Mouse (Mus musculus) midbrain, embryonic 11.5 days (tissue): Measurements from ENCODE around the gene Teddm2. TPM values are rescaled to one million over a fixed set of nuclear protein-coding genes. Genes with fewer than 3 reads are reported as not detected.
A peak's percentile ranks its signal among the peaks of the same experiment; 100 is the strongest.
"Not testable (repeated sequence)": the region's sequence is repeated elsewhere in the genome, so short reads cannot be mapped to it uniquely, and the experiment has no call there.

Source experiments
- ATAC-seq: fragments of 200-750 bp; cut with Nextera tagmentation; 2 replicates; pipeline ENCODE4 v1.8.0; 2017; ENCODE audit warnings: moderate TSS enrichment, moderate library complexity; ENCODE audit not compliant: low FRiP score
- DNase-seq: peaks from one replicate; pipeline ENCODE4 v3.0.0; 2015; ENCODE audit warnings: low spot score; ENCODE audit errors: missing footprints
- H3K27ac ChIP-seq: fragments of 300-500 bp; sonication (generic); 2 replicates; pipeline ENCODE4 v1.5.1; 2014; ENCODE audit warnings: low read depth, low read length
- H3K27me3 ChIP-seq: fragments of 300-500 bp; sonication (generic); 2 replicates; pipeline ENCODE4 v1.6.1; 2014; ENCODE audit warnings: mild to moderate bottlenecking, low read length, moderate library complexity, mixed read lengths; ENCODE audit not compliant: control insufficient read depth, insufficient read depth
- H3K36me3 ChIP-seq: fragments of 300-500 bp; sonication (generic); 2 replicates; pipeline ENCODE4 v1.6.1; 2014; ENCODE audit warnings: mild to moderate bottlenecking, low read length, moderate library complexity, mixed read lengths; ENCODE audit not compliant: control insufficient read depth, insufficient read depth
- H3K4me1 ChIP-seq: fragments of 300-500 bp; sonication (generic); 2 replicates; pipeline ENCODE4 v1.6.1; 2014; ENCODE audit warnings: low read length; ENCODE audit not compliant: control insufficient read depth, insufficient read depth
- H3K4me2 ChIP-seq: fragments of 300-500 bp; sonication (generic); 2 replicates; pipeline ENCODE4 v1.6.1; 2014; ENCODE audit warnings: mild to moderate bottlenecking, moderate library complexity
- H3K4me3 ChIP-seq: fragments of 300-500 bp; sonication (generic); 2 replicates; pipeline ENCODE4 v1.5.1; 2014; ENCODE audit warnings: low read depth, low read length
- H3K9ac ChIP-seq: fragments of 300-500 bp; sonication (generic); 2 replicates; pipeline ENCODE4 v1.6.1; 2014; ENCODE audit warnings: low read length
- H3K9me3 ChIP-seq: fragments of 300-500 bp; sonication (generic); 2 replicates; pipeline ENCODE4 v1.6.1; 2016; ENCODE audit warnings: low read length; ENCODE audit not compliant: control insufficient read depth
- WGBS: fragments of 180-500 bp; shearing (Covaris S2); extraction: QIAGEN DNeasy Blood & Tissue Kit; methylation state at CpG from one replicate; pipeline ENCODE4 v1.1.7; 2014; 5-methylcytosine and 5-hydroxymethylcytosine counted together
- polyA plus RNA-seq: library from polyadenylated mRNA; unstranded; fragments of >200 nt; fragmentation: Nextera tagmentation; extraction: Ambion mirVana; gene quantifications from 2 replicates; pipeline ENCODE4 v1.2.1, GENCODE M21; 2014

Teddm2 gene
- polyA plus RNA-seq, 1 experiment from 2014 or later, result 0.48 TPM

GRCm38 (mm10) chr1:153874045-153874444 is 26.0 kb downstream of the Teddm2 start, which contains the start of gene Teddm1b:
Gene Teddm1b (plus strand): TSS chr1:153874345.
- WGBS, result 89% methylated on average over 6 of the region's 6 CpGs

DNA sequence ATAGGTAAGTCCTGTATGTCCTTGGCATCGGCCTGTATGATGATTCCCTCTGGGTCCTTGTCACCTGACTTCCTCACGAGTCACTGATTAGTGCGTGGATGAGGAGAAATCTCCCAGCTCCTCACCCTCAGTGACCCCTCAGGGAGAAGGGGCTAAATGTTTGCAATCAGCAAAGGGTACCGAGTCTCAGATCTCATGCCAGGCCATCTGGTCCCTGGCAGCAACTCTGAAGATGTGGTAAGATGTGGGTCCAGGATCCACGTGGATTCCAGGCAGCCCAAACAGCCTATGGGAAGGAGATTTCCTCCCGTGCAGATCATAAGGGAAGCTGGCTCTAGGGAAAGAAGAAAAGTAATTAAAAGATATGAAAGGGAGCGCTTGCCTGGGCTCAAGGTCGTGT is 44.1 kb downstream of the Teddm2 start:
- H3K36me3 ChIP-seq, result no peaks in the 10 kb centered on the region
- DNase-seq, result no peak
- H3K27ac ChIP-seq, result no peak overlapping the region
- no peaks in the 10 kb centered on the region for H3K9me3 ChIP-seq
- H3K4me2 ChIP-seq, result no peak overlapping the region
- no peak overlapping the region for H3K9ac ChIP-seq
- no peaks in the 10 kb centered on the region for H3K4me1 ChIP-seq
- no peak overlapping the region for H3K4me3 ChIP-seq
- ATAC-seq, result no peak
- H3K27me3 ChIP-seq, result no peaks in the 10 kb centered on the region
- WGBS, result 86% methylated on average over 8 of the region's 8 CpGs

More at GRCm38 (mm10) chr1:153874045-153874444, 26.0 kb downstream of the Teddm2 start, which contains the start of gene Teddm1b:
- H3K4me2 ChIP-seq, result no peak within 1 kb of the TSS
- no peaks in the 10 kb centered on the region for H3K36me3 ChIP-seq
- ATAC-seq, result no peak
- no peaks in the 10 kb centered on the region for H3K9me3 ChIP-seq
- H3K4me3 ChIP-seq, result no peak within 1 kb of the TSS
- no peak within 1 kb of the TSS for H3K27ac ChIP-seq
- no peak within 1 kb of the TSS for H3K9ac ChIP-seq
- H3K27me3 ChIP-seq, result no peaks in the 10 kb centered on the region
- no peak for DNase-seq
- no peaks in the 10 kb centered on the region for H3K4me1 ChIP-seq

- H3K4me2 ChIP-seq, H3K4me3 ChIP-seq, H3K9me3 ChIP-seq, H3K9ac ChIP-seq, H3K4me1 ChIP-seq, DNase-seq, H3K27ac ChIP-seq, ATAC-seq, H3K27me3 ChIP-seq, H3K36me3 ChIP-seq: not testable (repeated sequence)
- 75% methylated on average over 7 of the region's 7 CpGs for WGBS
Observed at GRCm38 (mm10) chr1:153852696-153853095, 47.3 kb downstream of the Teddm2 start.

DNA sequence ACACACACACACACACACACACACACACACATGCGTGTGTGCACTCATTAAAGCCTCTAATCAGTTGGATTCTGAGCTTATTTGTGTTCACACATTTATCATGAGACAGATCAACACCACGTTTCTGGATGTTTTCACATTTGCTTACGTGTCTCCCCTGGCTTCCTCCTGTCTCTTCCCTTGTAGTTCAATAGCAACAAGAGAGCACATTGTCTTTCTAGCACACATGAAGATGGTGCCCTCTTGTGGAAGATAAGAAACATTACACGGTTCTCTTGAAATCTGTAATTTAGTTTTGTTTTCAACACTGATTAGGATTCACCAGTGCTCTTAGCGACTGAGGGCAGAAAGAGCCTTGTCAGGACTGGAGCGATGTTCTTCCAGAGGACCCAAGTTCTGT is 53.2 kb downstream of the Teddm2 start:
- H3K4me1 ChIP-seq, result no peaks in the 10 kb centered on the region
- no peaks in the 10 kb centered on the region for H3K36me3 ChIP-seq
- no peak overlapping the region for H3K4me3 ChIP-seq
- H3K27ac ChIP-seq, result no peak overlapping the region
- peak; percentile 86 for DNase-seq
- ATAC-seq, result no peak
- WGBS, result 37% methylated on average over 6 of the region's 6 CpGs
- no peak overlapping the region for H3K4me2 ChIP-seq
- H3K27me3 ChIP-seq, result no peaks in the 10 kb centered on the region
- H3K9ac ChIP-seq, result no peak overlapping the region
- H3K9me3 ChIP-seq, result no peaks in the 10 kb centered on the region

DNA sequence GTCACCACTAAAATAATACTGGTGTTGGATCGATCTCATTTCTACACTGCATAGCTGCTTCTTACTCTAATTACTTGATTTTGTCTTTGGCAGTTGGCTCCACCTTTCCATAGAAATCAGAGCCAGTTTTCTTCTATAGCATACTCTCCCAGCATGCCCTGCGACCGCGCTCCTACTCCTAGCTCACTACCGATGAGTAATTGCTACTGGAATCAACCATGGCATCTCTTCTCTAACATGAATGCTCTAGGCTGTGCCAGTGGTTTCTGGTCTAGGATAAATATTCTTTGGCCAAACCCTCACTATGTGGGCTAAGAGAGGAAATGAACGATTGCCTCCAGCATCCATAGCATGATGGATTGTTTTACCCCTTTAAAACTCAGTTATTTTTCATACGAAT is 53.6 kb downstream of the Teddm2 start:
- no peaks in the 10 kb centered on the region for H3K4me1 ChIP-seq
- H3K27me3 ChIP-seq, result no peaks in the 10 kb centered on the region
- no peak overlapping the region for H3K9ac ChIP-seq
- WGBS, result 94% methylated on average over 7 of the region's 7 CpGs
- DNase-seq (no peak), ATAC-seq (no peak)
- no peak overlapping the region for H3K4me2 ChIP-seq
- H3K9me3 ChIP-seq, result no peaks in the 10 kb centered on the region
- H3K36me3 ChIP-seq, result no peaks in the 10 kb centered on the region
- H3K4me3 ChIP-seq, result no peak overlapping the region
- H3K27ac ChIP-seq, result no peak overlapping the region

- no peaks in the 10 kb centered on the region for H3K4me1 ChIP-seq
- H3K27me3 ChIP-seq, result no peaks in the 10 kb centered on the region
- H3K9ac ChIP-seq, result no peak within 1 kb of the TSS
- ATAC-seq (no peak), DNase-seq (no peak)
- H3K4me2 ChIP-seq, result no peak within 1 kb of the TSS
- no peak within 1 kb of the TSS for H3K4me3 ChIP-seq
- H3K9me3 ChIP-seq, result no peaks in the 10 kb centered on the region
- H3K27ac ChIP-seq, result no peak within 1 kb of the TSS
- no peaks in the 10 kb centered on the region for H3K36me3 ChIP-seq
- WGBS, result 95% methylated on average over 8 of the region's 8 CpGs
Observed at GRCm38 (mm10) chr1:153844042-153844441, 56.0 kb downstream of the Teddm2 start, which contains the start of gene Rgsl1. Gene Rgsl1 (minus strand): TSS chr1:153844142.

- H3K4me2 ChIP-seq, result no peak overlapping the region
- no peaks in the 10 kb centered on the region for H3K27me3 ChIP-seq
- H3K36me3 ChIP-seq, result no peaks in the 10 kb centered on the region
- H3K27ac ChIP-seq, result no peak overlapping the region
- H3K9ac ChIP-seq, result no peak overlapping the region
- ATAC-seq (no peak), DNase-seq (no peak)
- H3K4me3 ChIP-seq, result no peak overlapping the region
- no peaks in the 10 kb centered on the region for H3K9me3 ChIP-seq
- 89% methylated on average over 11 of the region's 11 CpGs for WGBS
- no peaks in the 10 kb centered on the region for H3K4me1 ChIP-seq
Observed at GRCm38 (mm10) chr1:153842121-153842740, 57.8 kb downstream of the Teddm2 start.

- DNase-seq (no peak), ATAC-seq (no peak)
- WGBS, result 79% methylated on average over 4 of the region's 4 CpGs
- Histone ChIP-seq H3K9ac (no peak overlapping the region), H3K9me3 (no peaks in the 10 kb centered on the region), H3K27me3 (no peaks in the 10 kb centered on the region), H3K4me2 (no peak overlapping the region), H3K4me1 (no peaks in the 10 kb centered on the region), H3K36me3 (no peaks in the 10 kb centered on the region), H3K4me3 (no peak overlapping the region), H3K27ac (no peak overlapping the region)
Observed at GRCm38 (mm10) chr1:153836036-153836435, 64.0 kb downstream of the Teddm2 start.

- H3K36me3 ChIP-seq, result no peaks in the 10 kb centered on the region
- H3K27ac ChIP-seq, result no peak overlapping the region
- no peaks in the 10 kb centered on the region for H3K27me3 ChIP-seq
- H3K9ac ChIP-seq, result no peak overlapping the region
- ATAC-seq, result no peak
- no peaks in the 10 kb centered on the region for H3K9me3 ChIP-seq
- no peak overlapping the region for H3K4me2 ChIP-seq
- WGBS, result 74% methylated on average over 4 of the region's 4 CpGs
- H3K4me1 ChIP-seq, result no peaks in the 10 kb centered on the region
- peak; percentile 12 for DNase-seq
- H3K4me3 ChIP-seq, result no peak overlapping the region
Observed at GRCm38 (mm10) chr1:153830746-153831145, 69.3 kb downstream of the Teddm2 start.
